Mouse (Mus musculus) cortical plate, adult 2 months (tissue): ENCODE measurements around the gene Hyal3. TPM values are rescaled to one million over a fixed set of nuclear protein-coding genes. Genes with fewer than 3 reads are reported as not detected.

Experiments used
- H3K27ac ChIP-seq: fragments of 200-500 bp; 2 replicates; pipeline ENCODE4 v1.5.1; 2012; ENCODE audit warnings: low read length, control low read depth, inconsistent platforms; ENCODE audit not compliant: insufficient read depth
- H3K4me1 ChIP-seq: fragments of 200-500 bp; 2 replicates; pipeline ENCODE4 v1.6.1; 2011; ENCODE audit warnings: low read length; ENCODE audit not compliant: control insufficient read depth, insufficient read depth
- H3K4me3 ChIP-seq: fragments of 200-500 bp; 2 replicates; pipeline ENCODE4 v1.5.1; 2011; ENCODE audit warnings: mild to moderate bottlenecking, low read length, control low read depth; ENCODE audit not compliant: insufficient read depth
- CTCF ChIP-seq: fragments of 200-500 bp; IDR thresholded peaks from 2 replicates; pipeline ENCODE4 v1.5.1; 2011; ENCODE audit warnings: mild to moderate bottlenecking, control low read depth, low read length; ENCODE audit not compliant: insufficient read depth; ENCODE audit errors: extremely low read depth
- POLR2A ChIP-seq: fragments of 200-500 bp; IDR thresholded peaks from 2 replicates; pipeline ENCODE4 v1.6.1; 2011; ENCODE audit warnings: mild to moderate bottlenecking, low read length, control low read depth; ENCODE audit not compliant: insufficient read depth; ENCODE audit errors: extremely low read depth
- polyA plus RNA-seq: library from polyadenylated mRNA; depleted of rRNA; stranded (reverse); fragments of >200 nt; gene quantifications from 2 replicates; pipeline ENCODE4 v1.2.3, GENCODE M21; 2012

The Hyal3 gene
- polyA plus RNA-seq, 1 experiment, result 0.48 TPM

- Histone ChIP-seq H3K4me3 (no peak overlapping the region), H3K27ac (peak overlapping the region; percentile 42; the same call in 1 of the 2 replicates), H3K4me1 (peaks cover 9% of the 10 kb centered on the region)
- TF ChIP-seq CTCF (no peak), POLR2A (no peak)
These were observed 44.3 kb downstream of the Hyal3 start for GRCm38 (mm10) chr9:107624951-107625350.

- peaks cover 9% of the 10 kb centered on the region for H3K4me1 ChIP-seq
- H3K27ac ChIP-seq, result peak overlapping the region; percentile 42; the same call in 1 of the 2 replicates
- no peak overlapping the region for H3K4me3 ChIP-seq
- 0 out of 2 replicates have a peak, but pooled peaks have one; percentile 17 for TF ChIP-seq CTCF
- TF ChIP-seq POLR2A, result no peak
These were observed 44.9 kb downstream of the Hyal3 start for GRCm38 (mm10) chr9:107625351-107626128.

DNA sequence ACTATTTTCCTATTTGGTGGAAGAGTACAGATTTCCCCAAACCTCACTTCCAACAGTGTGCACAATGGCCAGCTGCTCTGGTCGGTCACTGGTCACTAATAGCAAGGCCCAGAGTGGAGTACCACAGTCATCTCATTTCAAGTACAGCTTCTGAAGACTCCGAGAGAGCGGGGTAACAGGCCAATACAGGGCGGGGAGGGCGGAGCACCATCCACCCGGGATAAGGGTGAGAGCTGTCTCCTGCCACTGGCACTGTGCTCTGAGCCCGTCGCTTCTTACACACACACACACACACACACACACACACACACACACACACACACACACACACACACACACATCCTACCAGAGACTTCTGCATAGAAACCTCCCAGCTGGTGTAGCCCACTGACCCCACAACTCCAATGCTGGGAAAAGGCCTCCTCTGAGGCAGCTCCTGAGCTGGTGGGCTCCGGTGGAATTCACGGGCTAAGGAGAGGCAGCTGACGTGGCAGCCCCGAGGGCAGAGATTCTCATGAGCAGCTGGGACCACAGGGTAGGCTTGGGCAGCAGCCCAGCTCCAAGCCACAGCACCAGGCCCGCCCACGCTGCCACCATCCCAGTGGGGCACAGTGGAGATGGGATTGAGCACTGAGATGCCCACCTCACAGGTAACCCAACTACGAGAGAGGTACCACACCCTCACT lies 45.7 kb downstream of the Hyal3 start:
- no peak for TF ChIP-seq CTCF
- TF ChIP-seq POLR2A, result no peak
- Histone ChIP-seq H3K4me1 (peaks cover 9% of the 10 kb centered on the region), H3K4me3 (no peak overlapping the region), H3K27ac (peak overlapping the region; percentile 7; the same call in 1 of the 2 replicates)

DNA sequence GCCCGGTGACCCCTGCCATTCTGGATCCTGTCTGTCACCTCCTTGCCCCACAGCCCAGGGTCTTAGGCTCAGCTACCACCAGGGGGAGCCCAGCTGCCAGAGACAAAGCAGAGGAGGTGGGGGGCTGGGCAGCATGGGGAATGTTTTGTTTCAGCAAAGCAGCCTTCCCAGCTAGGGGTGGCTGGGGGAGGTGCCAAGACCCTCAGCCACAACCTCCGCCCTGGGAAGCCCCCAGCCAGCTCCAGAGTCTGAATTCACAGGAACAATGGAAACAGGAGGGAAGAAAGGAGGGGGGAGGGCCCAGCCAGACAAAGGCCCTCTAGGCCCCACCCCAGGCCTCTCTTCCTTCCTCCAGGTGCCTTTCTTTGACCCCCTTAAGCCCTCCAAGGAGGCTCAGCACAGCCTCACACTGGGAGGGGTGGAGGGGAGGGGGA lies 46.2 kb downstream of the Hyal3 start:
- peak; percentile 83 for TF ChIP-seq CTCF
- TF ChIP-seq POLR2A, result no peak
- Histone ChIP-seq H3K27ac (peak overlapping the region; percentile 7; the same call in 1 of the 2 replicates), H3K4me1 (peaks cover 9% of the 10 kb centered on the region), H3K4me3 (no peak overlapping the region)

GRCm38 (mm10) chr9:107627387-107628255 lies 47.0 kb downstream of the Hyal3 start:
- peaks cover 12% of the 10 kb centered on the region for H3K4me1 ChIP-seq
- H3K27ac ChIP-seq, result peak overlapping the region; percentile 72
- TF ChIP-seq POLR2A (no peak), CTCF (no peak)
- no peak overlapping the region for H3K4me3 ChIP-seq

DNA sequence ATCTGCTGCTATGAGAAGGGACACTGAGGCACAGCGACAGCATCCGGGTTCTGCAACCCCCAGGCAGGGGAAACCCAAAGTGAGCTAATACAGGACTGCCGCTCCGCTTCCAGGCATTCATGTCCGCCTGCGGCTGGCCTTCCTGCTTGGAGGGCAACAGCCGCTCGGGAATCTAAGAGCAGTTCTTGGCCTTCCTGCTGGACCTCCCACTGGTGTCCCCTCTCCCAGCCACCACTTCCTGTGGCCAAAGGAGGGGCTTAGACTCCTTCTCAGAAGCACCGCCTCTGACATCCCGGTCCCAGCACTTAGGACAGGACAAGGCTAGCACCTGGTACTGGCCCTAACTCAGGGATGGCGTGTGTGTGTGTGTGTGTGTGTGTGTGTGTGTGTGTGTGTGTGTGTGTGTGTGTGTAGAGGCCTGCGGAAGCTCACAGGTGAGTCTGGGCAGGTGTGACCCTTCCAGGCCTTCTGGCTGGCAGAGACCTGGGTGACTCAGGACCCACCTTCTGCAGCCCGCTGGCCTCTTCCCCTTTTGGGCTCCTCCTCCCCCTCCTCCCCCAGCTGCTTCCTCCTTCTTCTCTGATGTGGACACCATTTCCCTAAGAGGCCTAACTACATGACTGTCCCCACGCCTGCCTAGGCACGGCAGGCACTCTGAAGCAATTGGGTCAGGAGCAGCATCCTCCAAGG lies 48.2 kb downstream of the Hyal3 start:
- Histone ChIP-seq H3K4me1 (peaks cover 13% of the 10 kb centered on the region), H3K4me3 (no peak overlapping the region), H3K27ac (peak overlapping the region; percentile 56; the same call in 1 of the 2 replicates)
- no peak for TF ChIP-seq POLR2A
- no peak for TF ChIP-seq CTCF

GRCm38 (mm10) chr9:107629411-107629730 lies 48.8 kb downstream of the Hyal3 start:
- peak overlapping the region; percentile 56 for H3K27ac ChIP-seq
- peaks cover 13% of the 10 kb centered on the region for H3K4me1 ChIP-seq
- TF ChIP-seq CTCF (no peak), POLR2A (no peak)
- H3K4me3 ChIP-seq, result no peak overlapping the region

DNA sequence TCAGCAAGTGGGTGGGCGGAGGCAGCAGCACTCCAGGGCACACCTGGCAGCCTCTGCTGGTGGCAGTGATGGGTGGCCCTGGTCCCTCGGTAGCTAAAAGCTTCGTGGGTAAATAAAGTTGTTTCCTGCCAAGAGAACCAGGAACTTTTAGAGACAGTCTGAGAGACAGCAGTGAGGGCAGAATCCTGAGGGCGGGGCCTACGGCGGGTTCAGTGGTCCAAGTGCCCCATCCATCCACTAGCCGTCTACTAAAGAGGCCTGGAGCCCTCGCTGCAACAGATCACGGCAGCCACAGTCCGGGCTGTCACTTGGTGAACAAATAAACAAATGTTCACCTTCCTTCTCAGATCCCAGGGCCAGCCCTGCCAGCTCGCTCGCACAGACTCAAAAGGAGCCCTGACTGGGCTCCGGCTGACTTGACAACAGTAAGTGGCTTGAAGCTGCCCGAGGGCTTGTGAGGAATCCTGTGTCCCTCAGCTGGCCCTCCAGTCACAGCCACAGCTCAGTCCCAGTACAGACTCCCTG lies 49.3 kb downstream of the Hyal3 start:
- H3K4me1 ChIP-seq, result peaks cover 13% of the 10 kb centered on the region
- peak overlapping the region; percentile 10 for H3K27ac ChIP-seq
- TF ChIP-seq CTCF, result no peak
- TF ChIP-seq POLR2A, result no peak
- H3K4me3 ChIP-seq, result no peak overlapping the region

GRCm38 (mm10) chr9:107630576-107630975 lies 50.0 kb downstream of the Hyal3 start:
- H3K4me3 ChIP-seq, result no peak overlapping the region
- no peak overlapping the region for H3K27ac ChIP-seq
- peaks cover 13% of the 10 kb centered on the region for H3K4me1 ChIP-seq
- TF ChIP-seq CTCF, result no peak
- no peak for TF ChIP-seq POLR2A
